ENCODE assay signal across 9 mouse cellular contexts in genomic region chr16:18608226-18608625, GRCm38 (mm10). TPM values are rescaled to one million over a fixed set of nuclear protein-coding genes. Genes with fewer than 3 reads are reported as not detected.
DNase-seq lines count a peak whose midpoint lies in the region; TF ChIP-seq lines count a peak whose summit lies in the region.
"Had no signal": no experiment of that assay in that cellular context is flagged by ENCODE, and none has a peak within 500 bp of the region (broad histone marks: within the 10 kb centered on the region; RNA-seq: fewer than 3 reads in every experiment).

No protein-coding gene starts in this region.

- peak; percentile 57 for DNase-seq in kidney, postnatal 10 days
- no peak for DNase-seq in kidney, adult 9 months
- peak; percentile 69 for DNase-seq in NIH3T3 (ENCODE audit: low read depth)
- DNase-seq in brain, embryonic 14.5 days (ENCODE audit: low read depth) = peak; percentile 51
- no peak for DNase-seq in limb, embryonic 10.5 days (ENCODE audit: low spot score)
- DNase-seq in testis, postnatal 10 days (ENCODE audit: low spot score) = no peak
- DNase-seq in cerebellum, adult 9-10 months = no peak
- DNase-seq: thymus, postnatal 25 days had no signal

- H3K9me3 ChIP-seq in limb, embryonic 10.5 days (replicated peaks) = no peaks in the 10 kb centered on the region

- H3K27ac ChIP-seq in limb, embryonic 10.5 days = no peak overlapping the region
- H3K27ac ChIP-seq: liver, embryonic 14.5 days had no signal

- peaks cover 95% of the 10 kb centered on the region for H3K27me3 ChIP-seq in limb, embryonic 10.5 days (ENCODE audit: low read depth, poor library complexity, severe bottlenecking)

- 4% methylated on average over 11 of the region's 11 CpGs for WGBS in limb, embryonic 10.5 days

- H3K4me3 ChIP-seq in limb, embryonic 10.5 days = peak overlapping the region; percentile 9

- TF ChIP-seq CTCF in brain, embryonic 14.5 days (IDR thresholded peaks at IDR 0.05; ENCODE audit: borderline replicate concordance, extremely low read depth, insufficient read depth, insufficient read length) = no peak

- no peaks in the 10 kb centered on the region for H3K36me3 ChIP-seq in limb, embryonic 10.5 days

- TF ChIP-seq POLR2A in brain, embryonic 14.5 days (IDR thresholded peaks at IDR 0.05; ENCODE audit: borderline replicate concordance, extremely low read depth, insufficient read depth, insufficient read length, poor library complexity, severe bottlenecking) = no peak

- peaks cover 55% of the 10 kb centered on the region for H3K4me1 ChIP-seq in limb, embryonic 10.5 days

RNA-seq across cellular contexts. Expression of gene Gp1bb, which starts 14.0 kb away (rescaled TPM):
- 19.9 and 22.5 TPM in 2 replicates for polyA plus RNA-seq in brain, embryonic 14.5 days (2012; rRNA removed)
- 1.8 and 2.8 TPM in 2 replicates for polyA plus RNA-seq in limb, embryonic 10.5 days (2016; fragmentation: Nextera tagmentation; extraction: Ambion mirVana)

RNA-seq across cellular contexts. Expression of gene Tbx1, which starts 17.8 kb away (rescaled TPM):
- polyA plus RNA-seq in brain, embryonic 14.5 days (2012; rRNA removed) = 1.3 and 1.9 TPM in 2 replicates
- 1.1 and 1.7 TPM in 2 replicates for polyA plus RNA-seq in limb, embryonic 10.5 days (2016; fragmentation: Nextera tagmentation; extraction: Ambion mirVana)

RNA-seq across cellular contexts. Expression of gene Gm49601, which starts 18.0 kb away (rescaled TPM):
- 89.4 and 112 TPM in 2 replicates for polyA plus RNA-seq in brain, embryonic 14.5 days (2012; rRNA removed)
- polyA plus RNA-seq in limb, embryonic 10.5 days (2016; fragmentation: Nextera tagmentation; extraction: Ambion mirVana) = 2.3 and 4.7 TPM in 2 replicates

RNA-seq across cellular contexts. Expression of gene Sept5, which starts 21.5 kb away (rescaled TPM):
- polyA plus RNA-seq in brain, embryonic 14.5 days (2012; rRNA removed) = 266 and 348 TPM in 2 replicates
- 19.4 and 29.1 TPM in 2 replicates for polyA plus RNA-seq in limb, embryonic 10.5 days (2016; fragmentation: Nextera tagmentation; extraction: Ambion mirVana)

Comparison
In these comparisons a context has a peak if more than half of its experiments do, and no peak if none do; other contexts are left out.
1. DNase-seq: peak in kidney, postnatal 10 days (single experiment), NIH3T3 (single experiment) and brain, embryonic 14.5 days (single experiment); none in kidney, adult 9 months (single experiment), limb, embryonic 10.5 days (single experiment), testis, postnatal 10 days (single experiment) and cerebellum, adult 9-10 months (single experiment).
2. RNA of gene Gm49601, which starts 18.0 kb away (polyA plus RNA-seq): 89.4 to 112 TPM in brain, embryonic 14.5 days; 2.3 to 4.7 TPM in limb, embryonic 10.5 days; every median in the first group is over 10 times any median in the second.